Mouse (Mus musculus) erythroblast, embryonic 14.5 days (primary cell): ENCODE data around the gene Ccdc69.

Experiments used
- GATA1 ChIP-seq: IDR thresholded peaks from 2 replicates; pipeline ENCODE4 v1.6.1; 2012; ENCODE audit warnings: low read length, inconsistent platforms, mixed read lengths
- TAL1 ChIP-seq: IDR thresholded peaks from 3 replicates; pipeline ENCODE4 v1.6.1; 2012; ENCODE audit warnings: low read length, inconsistent platforms, mixed read lengths

- TF ChIP-seq TAL1: no peak
- TF ChIP-seq GATA1: no peak
Observed at GRCm38 (mm10) chr11:55041348-55041747, 36.6 kb downstream of the Ccdc69 start.
